Mouse (Mus musculus) liver, adult 2 months (tissue): Measurements from ENCODE around the gene Cldn14.

Source experiments
- CTCF ChIP-seq: fragments of 200-500 bp; IDR thresholded peaks from 2 replicates; pipeline ENCODE4 v1.5.1; 2011; ENCODE audit warnings: low read depth, low read length, control low read depth
- POLR2A ChIP-seq: fragments of 200-500 bp; IDR thresholded peaks from 2 replicates; pipeline ENCODE4 v1.6.1; 2011; ENCODE audit warnings: low read length, control low read depth; ENCODE audit not compliant: insufficient read depth; ENCODE audit errors: extremely low read depth

GRCm38 (mm10) chr16:94032270-94032669, 23.6 kb upstream of the Cldn14 start:
- TF ChIP-seq CTCF (no peak), POLR2A (no peak)
